Mouse (Mus musculus) kidney, adult 11 months (tissue): ENCODE data around the gene Prpf4b.
"Not testable (repeated sequence)": the region's sequence is repeated elsewhere in the genome, so short reads cannot be mapped to it uniquely, and the experiment has no call there.

Experiments used
- DNase-seq: peaks from one replicate; pipeline ENCODE4 v3.0.0; 2022

Prpf4b gene

DNA sequence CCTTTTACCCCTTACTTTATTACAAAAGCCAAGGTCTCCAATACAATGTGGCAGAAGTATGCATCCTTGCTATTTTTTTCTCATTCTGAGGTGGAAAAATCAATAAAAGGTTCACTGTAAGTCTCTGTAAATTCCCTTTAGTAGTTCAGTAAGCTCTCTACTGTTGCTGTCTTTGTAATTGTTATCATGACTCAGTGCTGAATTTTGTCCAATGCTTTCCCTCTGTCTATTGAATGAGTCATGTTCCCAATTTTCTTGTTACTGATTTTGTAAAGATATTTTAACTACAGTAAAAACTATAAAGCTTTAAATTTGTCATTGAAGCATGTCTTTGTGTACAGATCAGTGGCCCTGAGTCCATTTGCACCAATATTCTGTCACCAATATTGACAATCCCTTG, 67.3 kb downstream of the Prpf4b start:
- no peak for DNase-seq

DNA sequence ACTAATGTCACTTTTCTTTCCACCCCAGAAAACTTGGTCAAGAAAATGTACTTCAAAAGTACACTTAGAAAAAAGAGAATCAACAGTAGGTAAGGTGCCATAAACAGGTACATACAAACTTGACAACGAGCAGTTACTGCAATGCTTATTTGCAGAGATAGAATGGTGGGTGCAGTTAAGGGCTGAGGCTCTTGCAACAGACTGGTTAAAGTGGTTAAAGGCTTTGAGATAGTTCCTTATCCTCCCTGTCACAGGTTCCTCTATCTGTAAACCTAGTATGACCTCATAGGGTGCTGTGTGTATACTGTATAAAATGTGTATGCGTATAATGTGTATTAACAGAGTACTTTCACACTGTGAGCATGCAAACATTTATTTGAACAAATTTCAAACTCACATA, 76.3 kb downstream of the Prpf4b start:
- DNase-seq, result not testable (repeated sequence)
